Comparison of ENCODE assay signal across 21 mouse cellular contexts in the genomic region with DNA sequence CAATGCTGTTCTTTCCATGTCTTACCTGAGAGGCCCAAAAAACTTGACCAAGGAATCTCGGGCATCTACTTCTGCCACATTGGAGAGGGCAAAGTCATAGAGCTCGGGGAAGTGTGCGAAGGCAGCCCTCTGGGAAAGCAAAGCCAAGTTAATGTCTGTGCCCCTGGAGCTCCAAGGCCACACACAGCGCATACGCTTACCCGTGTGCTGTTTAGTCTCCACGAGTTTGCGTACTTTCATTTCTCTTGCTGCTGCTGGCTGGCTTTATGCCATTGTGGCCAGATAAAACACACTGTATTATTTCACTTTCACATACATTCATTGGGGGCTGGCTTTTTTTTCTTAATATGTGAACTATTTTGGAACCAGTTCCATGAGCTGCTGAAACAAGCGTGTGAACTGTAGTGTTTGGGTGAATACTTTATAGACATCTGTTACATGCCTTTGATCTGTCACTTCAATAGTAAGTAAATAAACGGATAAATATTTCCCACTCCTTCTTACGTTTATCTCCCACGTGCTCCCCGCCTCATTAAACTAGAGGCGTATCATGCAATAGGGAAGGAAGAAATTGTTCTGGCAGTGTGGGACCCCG.
"Had no signal": no experiment of that assay in that cellular context is flagged by ENCODE, and none has a peak within 500 bp of the region (broad histone marks: within the 10 kb centered on the region; RNA-seq: fewer than 3 reads in every experiment).

No protein-coding gene starts in this region.

- H3K9me3 ChIP-seq: limb, embryonic 10.5 days; limb, embryonic 13.5 days; liver, embryonic 15.5 days; midbrain, embryonic 12.5 days; midbrain, embryonic 15.5 days; neural tube, embryonic 13.5 days had no signal

- H3K4me2 ChIP-seq: limb, embryonic 13.5 days; liver, embryonic 12.5 days; liver, embryonic 15.5 days; midbrain, embryonic 12.5 days; midbrain, embryonic 15.5 days; neural tube, embryonic 13.5 days had no signal

- H3K27ac ChIP-seq: kidney, postnatal 0 days; layer of hippocampus, adult 2 months; limb, embryonic 10.5 days; limb, embryonic 13.5 days; liver, embryonic 12.5 days; liver, embryonic 15.5 days; macrophage; midbrain, embryonic 12.5 days; midbrain, embryonic 15.5 days; neural tube, embryonic 13.5 days had no signal

- H3K27me3 ChIP-seq: limb, embryonic 13.5 days; liver, embryonic 12.5 days; liver, embryonic 15.5 days; midbrain, embryonic 12.5 days; midbrain, embryonic 15.5 days; neural tube, embryonic 13.5 days had no signal

- H3K9ac ChIP-seq: limb, embryonic 13.5 days; liver, embryonic 12.5 days; liver, embryonic 15.5 days; midbrain, embryonic 12.5 days; midbrain, embryonic 15.5 days; neural tube, embryonic 13.5 days had no signal

- H3K4me1 ChIP-seq: limb, embryonic 10.5 days; limb, embryonic 13.5 days; liver, embryonic 12.5 days; liver, embryonic 15.5 days; midbrain, embryonic 12.5 days; midbrain, embryonic 15.5 days; neural tube, embryonic 13.5 days had no signal

- DNase-seq: kidney, adult 2 months; kidney, postnatal 25 days; layer of hippocampus, adult 9-11 months; liver; lung, adult 18-20 months; right cerebral cortex, adult 18-20 months; right cerebral cortex, postnatal 14 days; right cerebral cortex, postnatal 4 days; thymus, adult 18-20 months; thymus, postnatal 36 days had no signal

- ATAC-seq: intestine, postnatal 0 days; liver, embryonic 12.5 days; midbrain, embryonic 15.5 days had no signal

- H3K4me3 ChIP-seq: layer of hippocampus, adult 2 months; limb, embryonic 10.5 days; limb, embryonic 13.5 days; liver, embryonic 12.5 days; liver, embryonic 15.5 days; midbrain, embryonic 12.5 days; midbrain, embryonic 15.5 days; neural tube, embryonic 13.5 days had no signal
